Mouse (Mus musculus): ENCODE results near the gene Pigs. TPM values are rescaled to one million over a fixed set of nuclear protein-coding genes. Genes with fewer than 3 reads are reported as not detected.

The Pigs gene
- polyA plus RNA-seq, 1 experiment from 2014 or later: 72.3 TPM

GRCm38 (mm10) chr11:78382701-78383100 lies 54.5 kb downstream of the Pigs start:
- ATAC-seq (ENCODE audit: insufficient read depth, low FRiP score, low TSS enrichment) (no peak), DNase-seq (ENCODE audit: low spot score) (no peak)
- H3K9ac ChIP-seq (ENCODE audit: low read length): no peak overlapping the region
- no peaks in the 10 kb centered on the region for H3K36me3 ChIP-seq (ENCODE audit: control insufficient read depth, insufficient read depth, low read length)
- H3K27me3 ChIP-seq (ENCODE audit: control insufficient read depth, insufficient read depth, low read length): no peaks in the 10 kb centered on the region
- 41% methylated on average over 5 of the region's 5 CpGs for WGBS
- H3K4me1 ChIP-seq (ENCODE audit: control insufficient read depth, insufficient read depth, low read length): no peaks in the 10 kb centered on the region
- H3K9me3 ChIP-seq (ENCODE audit: control insufficient read depth, low read length): no peaks in the 10 kb centered on the region
- H3K4me2 ChIP-seq (ENCODE audit: low read depth): no peak overlapping the region
- H3K4me3 ChIP-seq (ENCODE audit: low read depth, low read length): no peak overlapping the region
- H3K27ac ChIP-seq (ENCODE audit: low read depth, low read length): no peak overlapping the region

GRCm38 (mm10) chr11:78385776-78386175 lies 57.6 kb downstream of the Pigs start:
- DNase-seq (ENCODE audit: low spot score): no peak
- 88% methylated on average over 10 of the region's 10 CpGs for WGBS
- no peak for ATAC-seq (ENCODE audit: insufficient read depth, low FRiP score, low TSS enrichment)
- Histone ChIP-seq H3K9me3 (ENCODE audit: control insufficient read depth, low read length) (no peaks in the 10 kb centered on the region), H3K36me3 (ENCODE audit: control insufficient read depth, insufficient read depth, low read length) (no peaks in the 10 kb centered on the region), H3K27ac (ENCODE audit: low read depth, low read length) (no peak overlapping the region), H3K9ac (ENCODE audit: low read length) (no peak overlapping the region), H3K4me3 (ENCODE audit: low read depth, low read length) (no peak overlapping the region), H3K4me1 (ENCODE audit: control insufficient read depth, insufficient read depth, low read length) (no peaks in the 10 kb centered on the region), H3K27me3 (ENCODE audit: control insufficient read depth, insufficient read depth, low read length) (no peaks in the 10 kb centered on the region), H3K4me2 (ENCODE audit: low read depth) (no peak overlapping the region)

- no peaks in the 10 kb centered on the region for H3K4me1 ChIP-seq (ENCODE audit: control insufficient read depth, insufficient read depth, low read length)
- H3K27me3 ChIP-seq (ENCODE audit: control insufficient read depth, insufficient read depth, low read length): no peaks in the 10 kb centered on the region
- no peak within 1 kb of the TSS for H3K9ac ChIP-seq (ENCODE audit: low read length)
- no peaks in the 10 kb centered on the region for H3K9me3 ChIP-seq (ENCODE audit: control insufficient read depth, low read length)
- no peak within 1 kb of the TSS for H3K4me3 ChIP-seq (ENCODE audit: low read depth, low read length)
- no peaks in the 10 kb centered on the region for H3K36me3 ChIP-seq (ENCODE audit: control insufficient read depth, insufficient read depth, low read length)
- WGBS: 84% methylated on average over 14 of the region's 14 CpGs
- DNase-seq (ENCODE audit: low spot score) (no peak), ATAC-seq (ENCODE audit: insufficient read depth, low FRiP score, low TSS enrichment) (no peak)
- H3K27ac ChIP-seq (ENCODE audit: low read depth, low read length): no peak within 1 kb of the TSS
- H3K4me2 ChIP-seq (ENCODE audit: low read depth): no peak within 1 kb of the TSS
These were observed 58.4 kb downstream of the Pigs start, which contains the start of gene Foxn1 for GRCm38 (mm10) chr11:78386508-78387043. TSS of gene Foxn1 (minus strand) at chr11:78386558.

Other genes starting within 250 kb of the Pigs start
- 35.9 and 37.3 TPM in 2 replicates for gene Eral1, start 248.0 kb upstream of the Pigs start, polyA plus RNA-seq (2014; fragmentation: Nextera tagmentation; extraction: Ambion mirVana)
- gene Fam222b, start 233.8 kb upstream of the Pigs start, polyA plus RNA-seq (2014; fragmentation: Nextera tagmentation; extraction: Ambion mirVana): 27.6 and 33.2 TPM in 2 replicates
- gene Traf4, start 162.8 kb upstream of the Pigs start, polyA plus RNA-seq (2014; fragmentation: Nextera tagmentation; extraction: Ambion mirVana): 109 and 124 TPM in 2 replicates
- 6.6 and 7.8 TPM in 2 replicates for gene Nek8, start 151.7 kb upstream of the Pigs start, polyA plus RNA-seq (2014; fragmentation: Nextera tagmentation; extraction: Ambion mirVana)
- gene Tlcd1, start 151.7 kb upstream of the Pigs start, polyA plus RNA-seq (2014; fragmentation: Nextera tagmentation; extraction: Ambion mirVana): 9.1 and 9.9 TPM in 2 replicates
- gene Rpl23a, start 144.8 kb upstream of the Pigs start, polyA plus RNA-seq (2014; fragmentation: Nextera tagmentation; extraction: Ambion mirVana): 1,230 and 1,275 TPM in 2 replicates
- gene Rab34, start 140.0 kb upstream of the Pigs start, polyA plus RNA-seq (2014; fragmentation: Nextera tagmentation; extraction: Ambion mirVana): 75.3 and 82.7 TPM in 2 replicates
- 0.49 and 1.3 TPM in 2 replicates for gene Proca1, start 135.0 kb upstream of the Pigs start, polyA plus RNA-seq (2014; fragmentation: Nextera tagmentation; extraction: Ambion mirVana)
- 60.1 and 62.5 TPM in 2 replicates for gene Sdf2, start 82.7 kb upstream of the Pigs start, polyA plus RNA-seq (2014; fragmentation: Nextera tagmentation; extraction: Ambion mirVana)
- 35.4 and 36.7 TPM in 2 replicates for gene Supt6, start 82.4 kb upstream of the Pigs start, polyA plus RNA-seq (2014; fragmentation: Nextera tagmentation; extraction: Ambion mirVana)
- 68.2 and 68.9 TPM in 2 replicates for gene 2610507B11Rik, start 66.7 kb upstream of the Pigs start, polyA plus RNA-seq (2014; fragmentation: Nextera tagmentation; extraction: Ambion mirVana)
- 0.17 TPM in 1 of 2 replicates, not detected in the other for gene BC030499, start 37.6 kb upstream of the Pigs start, polyA plus RNA-seq (2014; fragmentation: Nextera tagmentation; extraction: Ambion mirVana)
- 48.0 and 52.7 TPM in 2 replicates for gene Spag5, start 26.9 kb upstream of the Pigs start, polyA plus RNA-seq (2014; fragmentation: Nextera tagmentation; extraction: Ambion mirVana)
- gene Aldoc, start 5.4 kb upstream of the Pigs start, polyA plus RNA-seq (2014; fragmentation: Nextera tagmentation; extraction: Ambion mirVana): 3.0 and 4.0 TPM in 2 replicates
- gene Unc119, start 15.1 kb downstream of the Pigs start, polyA plus RNA-seq (2014; fragmentation: Nextera tagmentation; extraction: Ambion mirVana): 69.3 and 74.6 TPM in 2 replicates
- not detected in 2 replicates for gene Foxn1, start 58.1 kb downstream of the Pigs start, polyA plus RNA-seq (2014; fragmentation: Nextera tagmentation; extraction: Ambion mirVana)
- gene Slc13a2, start 93.8 kb downstream of the Pigs start, polyA plus RNA-seq (2014; fragmentation: Nextera tagmentation; extraction: Ambion mirVana): not detected in 2 replicates
- 17.6 and 19.6 TPM in 2 replicates for gene Slc46a1, start 137.3 kb downstream of the Pigs start, polyA plus RNA-seq (2014; fragmentation: Nextera tagmentation; extraction: Ambion mirVana)
- gene Sarm1, start 169.3 kb downstream of the Pigs start, polyA plus RNA-seq (2014; fragmentation: Nextera tagmentation; extraction: Ambion mirVana): 17.4 and 21.8 TPM in 2 replicates
- gene Vtn, start 170.7 kb downstream of the Pigs start, polyA plus RNA-seq (2014; fragmentation: Nextera tagmentation; extraction: Ambion mirVana): 67.8 and 68.7 TPM in 2 replicates
- gene Sebox, start 175.0 kb downstream of the Pigs start, polyA plus RNA-seq (2014; fragmentation: Nextera tagmentation; extraction: Ambion mirVana): not detected in 2 replicates
- 81.8 and 87.3 TPM in 2 replicates for gene Tmem199, start 183.8 kb downstream of the Pigs start, polyA plus RNA-seq (2014; fragmentation: Nextera tagmentation; extraction: Ambion mirVana)
- gene Poldip2, start 183.8 kb downstream of the Pigs start, polyA plus RNA-seq (2014; fragmentation: Nextera tagmentation; extraction: Ambion mirVana): 156 and 158 TPM in 2 replicates
- gene Tnfaip1, start 207.9 kb downstream of the Pigs start, polyA plus RNA-seq (2014; fragmentation: Nextera tagmentation; extraction: Ambion mirVana): 70.0 and 71.2 TPM in 2 replicates
- 99.7 and 110 TPM in 2 replicates for gene Ift20, start 207.9 kb downstream of the Pigs start, polyA plus RNA-seq (2014; fragmentation: Nextera tagmentation; extraction: Ambion mirVana)
- 69.3 and 75.1 TPM in 2 replicates for gene Tmem97, start 222.4 kb downstream of the Pigs start, polyA plus RNA-seq (2014; fragmentation: Nextera tagmentation; extraction: Ambion mirVana)